Mouse (Mus musculus) forebrain, embryonic 16.5 days (tissue): ENCODE results near the gene 4930563M21Rik. TPM values are rescaled to one million over a fixed set of nuclear protein-coding genes. Genes with fewer than 3 reads are reported as not detected.
A peak's percentile ranks its signal among the peaks of the same experiment; 100 is the strongest.
"Not testable (repeated sequence)": the region's sequence is repeated elsewhere in the genome, so short reads cannot be mapped to it uniquely, and the experiment has no call there.

Source experiments
- ATAC-seq: fragments of 200-750 bp; cut with Nextera tagmentation; 2 replicates; pipeline ENCODE4 v1.8.0; 2017; ENCODE audit warnings: mild to moderate bottlenecking, moderate library complexity
- H3K27ac ChIP-seq: fragments of 300-500 bp; sonication (generic); 2 replicates; pipeline ENCODE4 v1.5.1; 2014; ENCODE audit warnings: low read length, control low read depth
- H3K27me3 ChIP-seq: fragments of 300-500 bp; sonication (generic); replicated peaks from 2 replicates; pipeline ENCODE4 v1.6.1; 2014; ENCODE audit warnings: low read length; ENCODE audit not compliant: control insufficient read depth, insufficient read depth
- H3K36me3 ChIP-seq: fragments of 300-500 bp; sonication (generic); 2 replicates; pipeline ENCODE4 v1.6.1; 2014; ENCODE audit not compliant: control insufficient read depth, insufficient read depth
- H3K4me1 ChIP-seq: fragments of 300-500 bp; sonication (generic); replicated peaks from 2 replicates; pipeline ENCODE4 v1.6.1; 2014; ENCODE audit warnings: low read length; ENCODE audit not compliant: control insufficient read depth, insufficient read depth
- H3K4me2 ChIP-seq: fragments of 300-500 bp; sonication (generic); 2 replicates; pipeline ENCODE4 v1.6.1; 2014; ENCODE audit warnings: mild to moderate bottlenecking, low read length, control low read depth
- H3K4me3 ChIP-seq: fragments of 300-500 bp; sonication (generic); replicated peaks from 2 replicates; pipeline ENCODE4 v1.5.1; 2014; ENCODE audit warnings: mild to moderate bottlenecking, low read length, control low read depth
- H3K9ac ChIP-seq: fragments of 300-500 bp; sonication (generic); replicated peaks from 2 replicates; pipeline ENCODE4 v1.6.1; 2014; ENCODE audit warnings: low read depth, low read length, control low read depth
- H3K9me3 ChIP-seq: fragments of 300-500 bp; sonication (generic); 2 replicates; pipeline ENCODE4 v1.6.1; 2016; ENCODE audit warnings: low read length; ENCODE audit not compliant: control insufficient read depth
- WGBS: fragments of 180-500 bp; shearing (Covaris S2); extraction: QIAGEN DNeasy Blood & Tissue Kit; methylation state at CpG from one replicate; pipeline ENCODE4 v1.1.7; 2014; 5-methylcytosine and 5-hydroxymethylcytosine counted together
- polyA plus RNA-seq: library from polyadenylated mRNA; unstranded; fragments of >200 nt; fragmentation: Nextera tagmentation; extraction: Ambion mirVana; gene quantifications from 2 replicates; pipeline ENCODE4 v1.2.1, GENCODE M21; 2015

Gene 4930563M21Rik
- polyA plus RNA-seq = not detected in 2 replicates

DNA sequence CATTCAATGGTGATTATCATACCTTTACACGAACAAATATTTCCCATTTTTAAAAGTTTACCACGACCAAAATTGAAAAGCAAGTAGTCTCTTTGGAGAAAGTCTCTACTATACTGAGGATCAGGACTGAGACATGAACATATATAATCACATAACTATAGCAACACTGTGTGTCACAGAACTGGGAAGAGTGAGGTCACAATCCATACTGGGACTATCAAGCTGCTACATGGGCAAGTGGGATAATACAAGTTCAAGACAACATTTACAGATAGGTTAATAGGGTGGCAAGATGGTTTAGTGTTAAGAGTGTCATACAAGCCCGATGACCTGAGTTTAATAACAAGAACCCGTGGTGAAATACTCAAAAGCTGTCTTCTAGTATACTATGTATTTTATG lies at the start of gene 4930563M21Rik:
4930563M21Rik (minus strand) TSS at position 101 of the 400 bp plus-strand sequence.
- no peak for ATAC-seq
- Histone ChIP-seq H3K9ac (no peak within 1 kb of the TSS), H3K27me3 (no peaks in the 10 kb centered on the region), H3K9me3 (no peaks in the 10 kb centered on the region), H3K36me3 (no peaks in the 10 kb centered on the region), H3K27ac (no peak within 1 kb of the TSS), H3K4me2 (no peak within 1 kb of the TSS), H3K4me1 (no peaks in the 10 kb centered on the region), H3K4me3 (no peak within 1 kb of the TSS)
- 85% methylated on average over 4 of the region's 4 CpGs for WGBS

DNA sequence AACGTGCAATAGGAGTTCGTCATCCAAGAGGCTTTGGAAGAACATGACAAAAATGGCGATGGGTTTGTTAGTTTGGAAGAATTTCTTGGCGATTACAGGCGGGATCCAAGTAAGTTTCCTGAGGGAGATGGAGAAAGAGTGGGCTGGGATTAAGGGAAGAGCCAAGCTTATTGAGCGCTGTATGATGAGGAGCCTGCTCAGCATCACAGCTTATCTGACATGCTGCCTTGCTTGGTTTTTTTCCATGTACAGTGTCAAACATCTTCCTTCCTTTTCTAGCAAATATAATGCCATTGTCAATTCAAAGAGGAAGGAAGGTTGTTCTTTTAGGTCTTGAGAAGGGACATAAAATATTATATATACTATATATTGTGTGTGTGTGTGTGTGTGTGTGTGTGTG lies 45.8 kb upstream of the 4930563M21Rik start:
- H3K36me3 ChIP-seq = peaks cover 43% of the 10 kb centered on the region
- no peak for ATAC-seq
- no peaks in the 10 kb centered on the region for H3K9me3 ChIP-seq
- H3K27me3 ChIP-seq = no peaks in the 10 kb centered on the region
- 90% methylated on average over 6 of the region's 6 CpGs for WGBS
- no peak overlapping the region for H3K27ac ChIP-seq
- H3K4me1 ChIP-seq = no peaks in the 10 kb centered on the region; the same call in 1 of the 2 replicates
- no peak overlapping the region for H3K9ac ChIP-seq
- no peak overlapping the region for H3K4me2 ChIP-seq
- H3K4me3 ChIP-seq = no peak overlapping the region

DNA sequence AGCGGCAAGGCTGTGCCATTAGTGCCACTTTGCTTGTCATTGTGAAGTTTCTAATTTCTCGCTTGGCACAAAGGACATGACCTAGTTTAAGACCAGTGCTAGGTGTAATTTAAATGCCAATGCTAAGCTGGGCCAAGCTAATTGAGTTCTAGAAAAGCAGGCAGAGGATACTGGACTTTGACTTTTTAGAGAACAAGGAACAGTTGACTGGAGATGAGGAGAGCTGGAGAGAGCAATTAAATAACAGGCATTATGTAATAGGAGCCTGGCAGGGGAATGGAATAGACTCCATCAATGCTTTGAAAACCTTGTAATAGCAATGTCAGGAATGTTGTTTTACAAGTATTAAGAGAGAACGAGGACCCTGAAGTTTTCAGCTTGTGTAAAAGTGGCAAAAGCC lies 43.4 kb upstream of the 4930563M21Rik start:
- Histone ChIP-seq H3K27me3 (no peaks in the 10 kb centered on the region), H3K9ac (no peak overlapping the region), H3K9me3 (no peaks in the 10 kb centered on the region), H3K4me1 (no peaks in the 10 kb centered on the region; the same call in 1 of the 2 replicates), H3K4me3 (no peak overlapping the region), H3K4me2 (no peak overlapping the region), H3K36me3 (peaks cover 25% of the 10 kb centered on the region), H3K27ac (no peak overlapping the region)
- 46% methylated on average over 3 of the region's 3 CpGs for WGBS
- no peak for ATAC-seq

DNA sequence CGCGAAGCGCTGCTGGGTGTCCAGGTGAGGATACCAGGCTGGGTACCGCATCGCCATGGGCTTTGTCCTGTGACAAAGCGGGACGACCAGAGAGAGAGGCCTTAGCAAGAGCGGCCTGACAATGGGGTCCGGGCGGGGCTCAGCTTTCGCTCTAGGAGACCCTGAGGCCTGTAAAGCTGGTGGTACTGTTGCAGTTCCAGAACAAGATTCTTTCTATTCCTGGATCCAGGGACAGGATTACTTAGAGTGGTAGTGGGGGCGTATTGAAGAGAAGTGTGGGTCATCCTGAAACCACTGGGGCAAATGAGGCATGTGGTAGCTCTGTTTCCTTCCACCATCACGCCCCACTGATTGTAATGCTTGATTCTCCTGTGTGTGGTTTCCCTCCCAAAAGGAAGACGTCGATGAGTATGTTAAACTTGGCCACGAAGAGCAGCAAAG lies 31.9 kb upstream of the 4930563M21Rik start:
- Histone ChIP-seq H3K9me3 (0 out of 2 replicates have a peak, but pooled peaks cover 2% of the 10 kb centered on the region), H3K9ac (peak overlapping the region; percentile 100), H3K27me3 (no peaks in the 10 kb centered on the region), H3K4me3 (peak overlapping the region; percentile 92), H3K27ac (peak overlapping the region; percentile 97), H3K36me3 (peaks cover 15% of the 10 kb centered on the region), H3K4me2 (peak overlapping the region; percentile 84), H3K4me1 (peaks cover 13% of the 10 kb centered on the region)
- no peak; the same call in 1 of the 2 replicates for ATAC-seq
- WGBS = under 1% methylated on average over 16 of the region's 16 CpGs

DNA sequence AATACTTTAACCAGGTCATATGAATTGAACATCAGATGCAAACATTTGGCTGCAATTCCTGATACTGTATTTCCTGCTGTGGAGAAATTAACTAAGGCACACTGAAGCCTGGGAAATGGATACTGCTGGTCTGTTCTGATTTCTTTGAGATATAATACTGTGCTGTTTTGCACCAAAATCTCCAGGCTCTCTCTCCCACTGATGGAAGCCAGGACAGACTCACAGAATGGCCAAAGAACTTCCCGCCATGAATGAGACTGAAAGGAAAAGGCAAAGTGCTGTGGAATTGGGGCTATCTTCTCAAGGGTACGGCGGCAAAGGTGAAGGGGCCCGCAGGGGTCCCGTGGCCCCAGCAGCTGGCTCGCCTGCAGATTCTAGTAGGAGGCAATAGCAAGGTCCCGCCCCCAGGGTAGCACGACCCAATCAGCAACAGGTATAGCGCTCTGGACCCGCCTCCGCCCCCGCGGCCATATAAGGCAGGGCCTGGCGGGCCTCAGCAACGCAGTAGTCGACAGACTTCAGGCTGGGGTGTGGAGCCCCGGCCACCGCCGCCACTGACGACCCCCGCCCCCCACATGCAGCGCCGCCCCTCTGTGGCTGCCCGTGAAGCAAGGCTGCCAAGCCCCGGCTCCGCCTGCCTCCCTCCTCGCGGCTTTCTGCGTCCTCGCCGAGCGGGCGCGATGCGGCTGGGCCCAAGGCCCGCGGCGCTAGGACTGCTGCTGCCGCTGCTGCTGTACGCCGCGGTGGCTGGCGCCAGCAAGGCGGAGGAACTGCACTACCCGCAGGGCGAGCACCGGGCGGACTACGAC lies 31.2 kb upstream of the 4930563M21Rik start, which contains the start of gene Rcn2:
Rcn2 (plus strand) TSS at position 474 of the 809 bp plus-strand sequence.
- peak within 1 kb of the TSS; percentile 97 for H3K27ac ChIP-seq
- H3K9me3 ChIP-seq = 0 out of 2 replicates have a peak, but pooled peaks cover 2% of the 10 kb centered on the region
- H3K27me3 ChIP-seq = no peaks in the 10 kb centered on the region
- peak within 1 kb of the TSS; percentile 100 for H3K9ac ChIP-seq
- H3K4me1 ChIP-seq = peaks cover 13% of the 10 kb centered on the region
- ATAC-seq = peak; percentile 99
- peak within 1 kb of the TSS; percentile 92 for H3K4me3 ChIP-seq
- H3K36me3 ChIP-seq = peaks cover 15% of the 10 kb centered on the region
- H3K4me2 ChIP-seq = peak within 1 kb of the TSS; percentile 84
- WGBS = 0% methylated on average over 48 of the region's 49 CpGs

DNA sequence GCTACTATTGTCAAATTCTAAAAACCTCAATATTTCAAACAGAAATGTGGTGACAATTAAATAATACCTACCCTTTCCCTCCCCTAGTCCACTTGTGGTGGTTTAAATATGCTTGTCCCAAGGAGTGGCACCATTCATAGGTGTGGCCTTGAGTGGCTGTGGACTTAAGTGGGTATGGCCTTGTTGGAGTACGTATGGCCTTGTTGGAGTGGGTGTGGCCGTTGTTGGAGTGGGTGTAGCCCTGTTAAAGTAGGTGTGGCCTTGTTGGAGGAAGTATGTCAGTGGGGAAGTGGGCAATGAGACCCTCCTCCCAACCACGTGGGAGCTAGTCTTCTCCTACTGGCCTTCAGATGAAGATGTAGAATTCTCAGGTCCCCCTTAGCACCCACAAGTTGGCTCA lies 21.9 kb upstream of the 4930563M21Rik start:
- no peaks in the 10 kb centered on the region for H3K4me1 ChIP-seq
- no peak overlapping the region for H3K9ac ChIP-seq
- H3K9me3 ChIP-seq = no peaks in the 10 kb centered on the region
- H3K27ac ChIP-seq = no peak overlapping the region
- H3K27me3 ChIP-seq = no peaks in the 10 kb centered on the region
- H3K4me3 ChIP-seq = no peak overlapping the region
- no peak overlapping the region for H3K4me2 ChIP-seq
- no peak for ATAC-seq
- WGBS = 74% methylated on average over 3 of the region's 3 CpGs
- no peaks in the 10 kb centered on the region for H3K36me3 ChIP-seq

DNA sequence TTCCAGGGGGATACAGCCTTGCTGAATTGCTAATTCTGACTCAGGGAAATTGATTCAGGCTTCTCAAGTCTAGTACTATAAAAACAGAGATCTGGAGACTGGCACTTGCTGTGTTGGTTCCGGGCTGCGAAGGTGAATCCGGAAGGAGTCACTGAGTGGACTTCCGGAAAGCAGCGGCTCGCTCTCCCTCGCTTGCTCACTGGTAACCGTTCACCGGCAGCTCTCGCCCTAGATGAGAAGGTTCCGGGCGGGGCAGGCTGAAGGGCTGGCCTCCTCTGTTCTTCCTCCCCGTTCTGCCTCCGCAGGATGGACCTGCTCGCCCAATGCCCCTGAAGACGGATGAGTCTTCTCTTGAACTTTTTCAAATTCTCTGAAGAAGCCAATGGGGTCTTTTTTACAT lies 16.9 kb upstream of the 4930563M21Rik start:
- H3K27ac ChIP-seq = no peak overlapping the region
- no peak for ATAC-seq
- H3K9me3 ChIP-seq = no peaks in the 10 kb centered on the region
- H3K36me3 ChIP-seq = no peaks in the 10 kb centered on the region
- 87% methylated on average over 16 of the region's 16 CpGs for WGBS
- no peaks in the 10 kb centered on the region for H3K27me3 ChIP-seq
- no peak overlapping the region for H3K4me2 ChIP-seq
- no peak overlapping the region for H3K4me3 ChIP-seq
- no peak overlapping the region for H3K9ac ChIP-seq
- H3K4me1 ChIP-seq = no peaks in the 10 kb centered on the region

DNA sequence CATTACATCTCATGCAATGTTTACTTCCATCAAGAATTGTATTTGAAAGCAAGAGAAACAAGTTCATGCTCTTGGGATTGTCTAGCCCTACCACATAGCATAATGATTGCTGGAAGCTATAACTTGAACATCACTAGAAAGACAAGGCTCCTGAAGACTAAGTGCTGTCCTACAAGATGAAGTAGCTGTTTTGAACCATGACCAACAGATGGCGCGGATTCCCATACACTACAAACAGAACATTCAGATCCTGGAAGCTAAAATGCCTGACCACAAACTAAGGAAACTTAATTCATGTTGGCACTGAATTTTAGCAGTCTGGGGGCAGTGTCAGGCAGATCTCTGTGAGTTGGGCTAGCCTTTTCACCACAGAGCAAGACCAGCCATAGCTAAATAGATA lies 14.4 kb upstream of the 4930563M21Rik start:
- WGBS = 63% methylated on average over 2 of the region's 2 CpGs
- no peak overlapping the region for H3K27ac ChIP-seq
- no peaks in the 10 kb centered on the region for H3K9me3 ChIP-seq
- H3K4me1 ChIP-seq = no peaks in the 10 kb centered on the region
- H3K4me2 ChIP-seq = no peak overlapping the region
- H3K9ac ChIP-seq = no peak overlapping the region
- no peaks in the 10 kb centered on the region for H3K36me3 ChIP-seq
- ATAC-seq = no peak
- no peak overlapping the region for H3K4me3 ChIP-seq
- H3K27me3 ChIP-seq = no peaks in the 10 kb centered on the region

DNA sequence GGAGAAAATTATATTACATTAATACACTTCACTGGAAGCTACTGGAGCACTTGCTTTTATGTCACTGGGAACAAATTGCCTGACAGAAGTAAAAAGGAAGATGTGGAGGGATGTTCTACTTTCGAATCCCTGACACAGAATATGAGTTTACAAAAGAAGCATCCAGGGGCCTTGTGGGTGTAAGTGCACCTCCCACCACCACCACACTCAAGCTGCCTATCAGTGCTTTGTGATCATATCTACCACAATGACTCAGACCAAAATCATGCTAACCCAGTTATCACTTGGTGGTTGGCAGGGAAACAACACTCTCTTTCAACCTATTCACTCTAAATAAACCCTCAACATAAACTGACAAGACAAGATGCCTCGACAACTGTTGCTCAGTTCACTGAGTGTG lies 5.7 kb downstream of the 4930563M21Rik start:
- not testable (repeated sequence) for H3K9ac ChIP-seq, H3K27me3 ChIP-seq, H3K36me3 ChIP-seq, ATAC-seq, H3K4me1 ChIP-seq, H3K27ac ChIP-seq, H3K4me2 ChIP-seq, H3K4me3 ChIP-seq, H3K9me3 ChIP-seq
- WGBS = no CpG with 5 or more reads among the region's 2 CpGs
